Mouse (Mus musculus) hindbrain, embryonic 11.5 days (tissue): ENCODE results near the gene Vac14. TPM values are rescaled to one million over a fixed set of nuclear protein-coding genes. Genes with fewer than 3 reads are reported as not detected.
A peak's percentile ranks its signal among the peaks of the same experiment; 100 is the strongest.

Experiments used
- ATAC-seq: fragments of 200-750 bp; cut with Nextera tagmentation; 2 replicates; pipeline ENCODE4 v1.8.0; 2017; ENCODE audit warnings: mild to moderate bottlenecking, moderate TSS enrichment, moderate library complexity; ENCODE audit not compliant: low FRiP score
- DNase-seq: peaks from one replicate; pipeline ENCODE4 v3.0.0-alpha.2; 2015; ENCODE audit warnings: low spot score
- H3K27ac ChIP-seq: fragments of 300-500 bp; sonication (generic); 2 replicates; pipeline ENCODE4 v1.5.1; 2014; ENCODE audit warnings: mild to moderate bottlenecking, low read depth, low read length
- H3K27me3 ChIP-seq: fragments of 300-500 bp; sonication (generic); 2 replicates; pipeline ENCODE4 v1.6.1; 2014; ENCODE audit warnings: mild to moderate bottlenecking, low read length, moderate library complexity, mixed read lengths; ENCODE audit not compliant: control insufficient read depth, insufficient read depth
- H3K36me3 ChIP-seq: fragments of 300-500 bp; sonication (generic); 2 replicates; pipeline ENCODE4 v1.6.1; 2014; ENCODE audit warnings: mild to moderate bottlenecking, low read length, moderate library complexity, mixed read lengths; ENCODE audit not compliant: control insufficient read depth, insufficient read depth
- H3K4me1 ChIP-seq: fragments of 300-500 bp; sonication (generic); replicated peaks from 2 replicates; pipeline ENCODE4 v1.6.1; 2014; ENCODE audit warnings: low read length, mixed read lengths; ENCODE audit not compliant: control insufficient read depth, insufficient read depth
- H3K4me2 ChIP-seq: fragments of 300-500 bp; sonication (generic); replicated peaks from 2 replicates; pipeline ENCODE4 v1.6.1; 2014; ENCODE audit warnings: mild to moderate bottlenecking, low read depth, low read length
- H3K4me3 ChIP-seq: fragments of 300-500 bp; sonication (generic); 2 replicates; pipeline ENCODE4 v1.5.1; 2014; ENCODE audit warnings: low read depth, low read length
- H3K9ac ChIP-seq: fragments of 300-500 bp; sonication (generic); 2 replicates; pipeline ENCODE4 v1.6.1; 2014; ENCODE audit warnings: low read depth, low read length
- H3K9me3 ChIP-seq: fragments of 300-500 bp; sonication (generic); 2 replicates; pipeline ENCODE4 v1.6.1; 2016; ENCODE audit warnings: low read length; ENCODE audit not compliant: control insufficient read depth
- WGBS: fragments of 180-500 bp; shearing (Covaris S2); extraction: QIAGEN DNeasy Blood & Tissue Kit; methylation state at CpG from one replicate; pipeline ENCODE4 v1.1.7; 2014; 5-methylcytosine and 5-hydroxymethylcytosine counted together
- polyA plus RNA-seq: library from polyadenylated mRNA; unstranded; fragments of >200 nt; fragmentation: Nextera tagmentation; extraction: Ambion mirVana; gene quantifications from 2 replicates; pipeline ENCODE4 v1.2.1, GENCODE M21; 2014

The Vac14 gene
- polyA plus RNA-seq, 1 experiment from 2014 or later, result 35.3 TPM

DNA sequence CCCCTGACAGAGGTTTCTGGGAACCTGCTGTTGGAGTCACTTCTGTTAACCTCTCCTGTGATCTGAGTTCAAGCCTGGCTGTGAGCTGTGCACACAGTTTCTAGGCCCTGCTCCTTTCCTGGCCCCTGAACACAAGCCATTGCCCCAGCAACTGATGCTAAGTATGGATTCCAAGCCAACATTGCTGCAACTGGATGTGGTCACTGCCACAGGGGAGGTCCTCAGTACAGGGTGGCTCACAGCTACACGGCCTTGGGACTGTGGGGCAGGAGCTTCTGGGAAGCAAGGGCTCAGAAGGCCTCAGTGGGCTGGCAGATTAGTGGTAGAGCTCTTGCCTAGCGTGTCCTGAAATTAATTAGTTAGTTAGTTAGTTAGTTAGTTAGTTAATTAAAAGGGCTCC, 82.2 kb downstream of the Vac14 start:
- Histone ChIP-seq H3K36me3 (0 out of 2 replicates have a peak, but pooled peaks cover 2% of the 10 kb centered on the region), H3K27me3 (no peaks in the 10 kb centered on the region), H3K4me2 (no peak overlapping the region), H3K4me3 (no peak overlapping the region), H3K9ac (no peak overlapping the region), H3K4me1 (0 out of 2 replicates have a peak, but pooled peaks cover under 1% of the 10 kb centered on the region), H3K27ac (no peak overlapping the region), H3K9me3 (no peaks in the 10 kb centered on the region)
- DNase-seq (no peak), ATAC-seq (no peak)
- WGBS, result 83% methylated on average over 2 of the region's 2 CpGs

DNA sequence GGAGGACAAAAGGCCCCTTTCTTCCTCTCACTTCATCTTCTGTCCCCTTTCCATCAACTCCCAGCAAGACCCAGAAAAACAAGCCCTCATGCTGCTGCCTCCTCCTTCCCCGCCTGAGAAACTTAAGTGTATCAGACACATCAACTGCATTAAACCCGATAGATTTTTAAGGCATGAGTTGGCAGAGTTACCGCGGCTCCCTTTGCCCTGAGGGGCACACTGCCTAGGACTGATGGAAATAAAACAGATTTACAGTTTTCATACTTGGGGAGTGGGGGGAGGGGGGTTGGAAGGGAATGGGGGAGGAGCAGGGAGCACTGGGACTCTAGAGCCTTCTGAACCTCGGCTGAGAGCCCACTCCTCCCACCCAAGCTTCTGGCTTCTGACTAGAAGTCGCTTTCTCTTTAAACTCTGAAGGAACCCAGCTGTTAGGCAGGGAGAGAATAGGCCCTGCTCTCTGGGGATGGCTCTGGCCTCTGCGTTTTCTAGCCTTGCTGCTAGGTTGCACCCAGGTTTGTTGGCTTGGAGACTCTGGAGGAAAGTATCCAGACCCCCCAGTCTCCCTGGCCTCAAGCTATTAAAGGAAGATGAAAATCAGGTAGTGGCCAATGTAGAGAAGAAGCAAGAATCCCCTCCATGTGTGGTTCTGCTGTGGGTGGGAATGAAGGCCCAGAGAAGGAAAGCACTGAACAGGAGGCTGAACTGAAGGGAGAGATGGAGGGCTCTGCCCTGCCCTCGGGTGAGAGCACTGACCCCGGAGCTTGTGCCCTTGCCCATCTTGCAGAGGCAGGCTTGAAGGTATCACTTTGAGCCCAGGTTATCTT, 84.5 kb downstream of the Vac14 start:
- ATAC-seq, result no peak

GRCm38 (mm10) chr8:110703460-110704061, 85.2 kb downstream of the Vac14 start:
- WGBS, result 76% methylated on average over 9 of the region's 9 CpGs
- DNase-seq (no peak), ATAC-seq (no peak)
- no peak overlapping the region for H3K4me2 ChIP-seq
- H3K9ac ChIP-seq, result no peak overlapping the region
- no peak overlapping the region for H3K4me3 ChIP-seq
- H3K4me1 ChIP-seq, result no peaks in the 10 kb centered on the region
- no peaks in the 10 kb centered on the region for H3K9me3 ChIP-seq
- H3K27ac ChIP-seq, result no peak overlapping the region
- H3K36me3 ChIP-seq, result no peaks in the 10 kb centered on the region
- no peaks in the 10 kb centered on the region for H3K27me3 ChIP-seq

More for the DNA sequence above, 84.5 kb downstream of the Vac14 start:
- Histone ChIP-seq H3K9me3 (no peaks in the 10 kb centered on the region), H3K27me3 (no peaks in the 10 kb centered on the region), H3K27ac (peak overlapping the region; percentile 24; the same call in 1 of the 2 replicates), H3K4me3 (no peak overlapping the region), H3K4me1 (no peaks in the 10 kb centered on the region), H3K9ac (no peak overlapping the region), H3K36me3 (no peaks in the 10 kb centered on the region), H3K4me2 (no peak overlapping the region)
- 50% methylated on average over 9 of the region's 9 CpGs for WGBS
- no peak for DNase-seq

- no peak overlapping the region for H3K4me3 ChIP-seq
- no peaks in the 10 kb centered on the region for H3K27me3 ChIP-seq
- no peaks in the 10 kb centered on the region for H3K9me3 ChIP-seq
- no peak overlapping the region for H3K27ac ChIP-seq
- no peak overlapping the region for H3K9ac ChIP-seq
- DNase-seq, result no peak
- ATAC-seq, result no peak
- no peak overlapping the region for H3K4me2 ChIP-seq
- 84% methylated on average over 3 of the region's 3 CpGs for WGBS
- H3K4me1 ChIP-seq, result no peaks in the 10 kb centered on the region
- no peaks in the 10 kb centered on the region for H3K36me3 ChIP-seq
Measured at GRCm38 (mm10) chr8:110704103-110704502, 85.7 kb downstream of the Vac14 start.

DNA sequence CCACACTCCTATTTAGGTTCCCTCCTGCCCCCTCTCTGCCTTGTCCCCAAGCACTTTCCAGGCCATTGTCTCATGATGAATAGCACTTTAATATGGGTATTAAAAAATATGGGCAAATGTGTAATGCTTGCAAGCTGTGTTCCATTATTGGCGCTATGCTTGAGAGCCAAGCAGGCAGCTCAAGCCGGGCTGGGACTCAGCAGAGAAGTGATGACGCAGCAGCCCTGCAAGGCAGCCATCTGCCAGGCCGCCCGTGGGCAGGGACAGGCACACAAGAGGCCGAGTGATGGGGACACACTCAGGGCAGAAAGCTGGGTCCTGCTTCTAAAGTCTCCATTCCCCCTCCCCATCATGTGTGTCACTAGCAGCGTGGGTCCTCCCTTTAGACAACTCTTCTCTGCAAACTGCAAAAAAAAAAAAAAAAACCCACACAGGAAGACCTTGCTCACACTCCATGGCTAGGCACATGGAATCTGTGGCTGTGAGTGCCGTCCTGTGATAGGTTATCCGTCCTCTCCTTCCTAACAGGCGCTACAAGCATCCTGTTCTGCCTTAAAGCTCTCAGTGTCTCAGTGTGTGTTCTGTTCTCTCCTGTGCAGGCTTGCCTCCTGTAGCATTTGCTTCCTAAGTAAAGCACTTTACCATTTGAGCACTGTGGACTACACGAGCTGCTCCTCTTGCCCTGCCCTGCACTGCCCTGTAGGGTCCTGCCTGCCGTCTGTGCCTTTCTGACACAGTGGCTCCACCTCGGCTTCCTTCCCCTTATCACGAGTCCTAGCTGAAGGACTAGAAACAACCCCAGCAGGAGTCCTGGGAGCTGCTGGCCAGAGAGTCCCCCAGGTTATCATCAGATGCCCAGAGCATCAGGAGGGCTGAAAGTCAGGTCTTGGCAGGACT, 87.3 kb downstream of the Vac14 start:
- no peaks in the 10 kb centered on the region for H3K9me3 ChIP-seq
- no peak overlapping the region for H3K4me3 ChIP-seq
- no peaks in the 10 kb centered on the region for H3K4me1 ChIP-seq
- ATAC-seq (no peak), DNase-seq (no peak)
- H3K4me2 ChIP-seq, result no peak overlapping the region
- no peak overlapping the region for H3K9ac ChIP-seq
- H3K27me3 ChIP-seq, result no peaks in the 10 kb centered on the region
- no peaks in the 10 kb centered on the region for H3K36me3 ChIP-seq
- no peak overlapping the region for H3K27ac ChIP-seq
- 76% methylated on average over 14 of the region's 14 CpGs for WGBS

DNA sequence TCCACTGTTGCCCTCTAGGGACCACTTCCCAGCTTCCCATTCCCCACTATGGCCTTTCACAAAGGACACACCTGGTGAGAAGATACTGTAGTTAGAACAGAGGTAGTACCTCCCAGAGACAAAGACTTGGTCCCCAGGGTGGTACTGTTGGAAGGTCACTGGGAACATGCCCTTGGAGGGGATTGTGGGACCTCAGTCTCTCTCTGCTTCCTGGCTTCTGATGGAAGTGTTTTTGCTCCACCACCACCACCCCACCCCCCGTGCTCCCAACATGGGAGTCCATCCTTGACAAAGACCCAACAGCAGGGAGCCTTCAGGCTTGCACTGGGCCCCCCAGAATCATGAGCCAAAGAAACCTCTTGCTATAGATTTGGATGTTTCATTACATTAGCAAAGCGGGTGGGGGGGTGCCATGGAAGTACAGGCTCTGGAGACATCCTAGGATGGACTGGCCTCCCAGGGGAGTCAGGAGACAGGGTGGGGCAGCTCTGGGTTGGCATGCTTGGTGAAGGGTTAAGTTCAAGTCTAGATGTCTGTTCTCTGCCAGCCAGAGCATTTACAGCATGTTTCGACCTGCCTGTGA, 88.0 kb downstream of the Vac14 start:
- DNase-seq (no peak), ATAC-seq (no peak)
- 91% methylated on average over 3 of the region's 3 CpGs for WGBS
- H3K4me2 ChIP-seq, result no peak overlapping the region
- H3K4me3 ChIP-seq, result no peak overlapping the region
- no peaks in the 10 kb centered on the region for H3K36me3 ChIP-seq
- H3K4me1 ChIP-seq, result no peaks in the 10 kb centered on the region
- H3K9me3 ChIP-seq, result no peaks in the 10 kb centered on the region
- H3K27me3 ChIP-seq, result no peaks in the 10 kb centered on the region
- no peak overlapping the region for H3K27ac ChIP-seq
- H3K9ac ChIP-seq, result no peak overlapping the region

- H3K27me3 ChIP-seq, result no peaks in the 10 kb centered on the region
- 0 out of 2 replicates have a peak overlapping the region, but pooled peaks have one; percentile 39 for H3K27ac ChIP-seq
- no peaks in the 10 kb centered on the region for H3K9me3 ChIP-seq
- 84% methylated on average over 11 of the region's 11 CpGs for WGBS
- no peak for ATAC-seq
- no peaks in the 10 kb centered on the region for H3K4me1 ChIP-seq
- no peak overlapping the region for H3K4me2 ChIP-seq
- H3K36me3 ChIP-seq, result no peaks in the 10 kb centered on the region; the same call in 1 of the 2 replicates
- no peak for DNase-seq
- H3K4me3 ChIP-seq, result no peak overlapping the region
- no peak overlapping the region for H3K9ac ChIP-seq
Measured at GRCm38 (mm10) chr8:110708429-110708828, 90.0 kb downstream of the Vac14 start.

GRCm38 (mm10) chr8:110710593-110710992, 92.2 kb downstream of the Vac14 start:
- no peak overlapping the region for H3K9ac ChIP-seq
- no peak overlapping the region for H3K4me3 ChIP-seq
- H3K27me3 ChIP-seq, result no peaks in the 10 kb centered on the region
- H3K36me3 ChIP-seq, result no peaks in the 10 kb centered on the region; the same call in 1 of the 2 replicates
- ATAC-seq (no peak), DNase-seq (no peak)
- no peaks in the 10 kb centered on the region for H3K4me1 ChIP-seq
- 67% methylated on average over 3 of the region's 3 CpGs for WGBS
- no peak overlapping the region for H3K27ac ChIP-seq
- H3K4me2 ChIP-seq, result no peak overlapping the region
- H3K9me3 ChIP-seq, result no peaks in the 10 kb centered on the region
